Mouse (Mus musculus): ENCODE measurements around the gene 2900026A02Rik.

The 2900026A02Rik gene

GRCm38 (mm10) chr5:113212156-113212835, 8.7 kb downstream of the 2900026A02Rik start:
- in situ Hi-C loops (cut with MboI, MseI), result loop anchor here (10.0 kb wide), 1 partner anchor 1697 kb away; no protein-coding TSS in a partner anchor

DNA sequence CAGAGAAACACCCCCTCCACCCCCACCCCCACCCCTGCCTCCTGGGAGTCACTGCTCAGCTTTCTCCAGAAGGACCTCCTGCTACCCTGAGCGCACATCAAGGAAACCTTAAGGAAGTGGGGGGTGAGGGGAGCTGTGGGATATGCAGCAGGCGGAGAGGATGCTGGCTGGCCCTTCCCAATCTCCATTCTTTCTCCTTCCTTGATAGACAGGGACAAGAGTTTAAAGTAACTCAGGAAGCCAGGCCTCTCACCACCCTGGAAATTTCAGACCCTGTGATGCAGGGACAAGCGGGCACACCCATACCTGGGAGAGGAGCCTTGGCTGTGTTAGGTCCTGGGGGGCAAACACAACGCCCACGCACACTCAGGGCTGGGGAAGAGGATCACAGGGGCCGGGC, 10.7 kb downstream of the 2900026A02Rik start:
- in situ Hi-C loops (cut with MboI, MseI), result loop anchor here (10.0 kb wide), 1 partner anchor 1696 kb away; no protein-coding TSS in a partner anchor

- in situ Hi-C loops (cut with MboI, MseI), result loop anchor here (10.0 kb wide), 1 partner anchor 1695 kb away; no protein-coding TSS in a partner anchor
Measured at GRCm38 (mm10) chr5:113209898-113210297, 11.1 kb downstream of the 2900026A02Rik start.

GRCm38 (mm10) chr5:113209401-113209750, 11.7 kb downstream of the 2900026A02Rik start:
- in situ Hi-C loops (cut with MboI, MseI), result no loop called here

- in situ Hi-C loops (cut with MboI, MseI), result no loop called here
Measured at GRCm38 (mm10) chr5:113208622-113209400, 12.2 kb downstream of the 2900026A02Rik start.

- in situ Hi-C loops (cut with MboI, MseI), result no loop called here
Measured at GRCm38 (mm10) chr5:113208048-113208447, 13.0 kb downstream of the 2900026A02Rik start.

DNA sequence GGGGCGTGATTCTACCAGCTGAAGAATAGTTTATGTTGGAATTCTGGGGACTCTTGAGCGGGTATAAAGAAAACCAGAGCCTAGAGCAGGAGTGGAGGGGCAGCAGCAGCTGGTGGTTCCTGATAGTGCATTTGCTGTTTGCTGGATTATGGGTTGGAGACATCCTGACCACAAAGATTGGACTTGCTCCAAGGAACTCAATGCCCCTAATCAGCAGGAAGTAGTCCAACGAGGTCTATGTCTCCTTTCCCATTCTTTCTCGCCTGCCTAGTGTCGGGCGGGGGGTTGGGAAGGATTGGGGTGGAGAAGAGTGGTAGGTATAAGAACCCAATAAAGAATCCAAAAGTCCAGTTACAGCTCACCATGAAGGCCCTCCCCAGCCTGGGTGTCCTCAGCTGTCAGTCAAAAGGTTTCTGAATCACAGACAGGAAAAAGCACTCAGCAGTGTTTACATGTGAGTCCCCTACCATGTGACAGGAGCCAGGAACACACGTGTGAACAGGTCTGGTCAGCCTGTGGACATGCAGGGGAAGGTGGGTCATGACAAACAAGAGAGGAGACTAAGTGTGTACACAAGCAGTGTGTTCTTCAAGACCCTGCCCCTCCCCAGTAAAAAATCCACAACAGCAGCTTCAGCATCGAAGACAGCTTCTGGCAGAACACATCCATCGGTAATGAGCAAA, 14.2 kb downstream of the 2900026A02Rik start:
- in situ Hi-C loops (cut with MboI, MseI), result no loop called here

GRCm38 (mm10) chr5:113204193-113204592, 16.8 kb downstream of the 2900026A02Rik start:
- in situ Hi-C loops (cut with MboI, MseI), result no loop called here

DNA sequence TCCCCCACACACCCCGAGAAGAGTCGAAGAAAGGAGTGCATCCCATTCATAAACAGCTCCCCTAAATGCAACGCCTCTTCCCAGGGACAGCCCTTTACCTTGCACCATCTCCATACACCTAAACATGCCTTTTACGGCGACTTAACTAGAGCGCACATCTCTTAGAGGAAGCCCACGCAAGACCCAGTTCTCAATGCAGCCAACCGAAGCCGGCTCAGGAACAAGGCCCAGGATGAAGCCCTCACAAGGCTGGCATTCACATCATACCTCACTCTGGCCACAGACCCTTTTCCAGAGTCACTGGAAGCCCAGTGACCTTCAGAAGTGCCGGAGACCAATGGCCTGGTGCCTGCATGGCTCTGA, 21.3 kb downstream of the 2900026A02Rik start:
- in situ Hi-C loops (cut with MboI, MseI), result no loop called here

DNA sequence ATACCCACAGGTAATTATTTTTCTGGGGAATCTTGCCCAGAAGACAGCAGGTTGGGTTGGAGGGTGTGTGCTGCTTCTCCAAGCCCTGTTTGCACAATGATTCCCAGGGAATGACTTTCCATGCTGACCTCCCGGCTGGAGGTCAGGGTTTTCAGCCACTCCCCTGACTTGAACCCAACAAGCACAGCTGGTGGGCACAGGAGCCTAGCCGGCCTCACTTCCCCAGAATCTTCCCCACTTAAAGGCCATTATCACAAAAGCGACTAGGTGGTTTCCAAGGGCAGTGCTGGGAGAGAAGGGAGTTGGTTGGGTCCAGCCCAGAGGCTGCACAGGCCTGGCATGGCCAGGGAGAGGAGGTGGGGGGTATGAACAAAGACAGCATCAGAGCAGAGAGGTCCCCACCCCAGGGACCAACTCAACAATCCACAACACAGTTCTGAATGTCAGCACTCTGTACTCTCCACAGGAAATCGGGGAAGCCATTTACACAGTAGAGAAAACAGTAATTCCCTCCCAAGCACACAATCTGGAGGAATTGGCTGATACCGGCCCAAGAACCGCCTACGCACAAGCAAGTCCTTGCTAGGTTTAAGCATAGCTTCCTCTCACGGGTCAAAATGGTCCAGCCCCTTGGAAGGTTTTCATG, 21.8 kb downstream of the 2900026A02Rik start:
- in situ Hi-C loops (cut with MboI, MseI), result no loop called here

DNA sequence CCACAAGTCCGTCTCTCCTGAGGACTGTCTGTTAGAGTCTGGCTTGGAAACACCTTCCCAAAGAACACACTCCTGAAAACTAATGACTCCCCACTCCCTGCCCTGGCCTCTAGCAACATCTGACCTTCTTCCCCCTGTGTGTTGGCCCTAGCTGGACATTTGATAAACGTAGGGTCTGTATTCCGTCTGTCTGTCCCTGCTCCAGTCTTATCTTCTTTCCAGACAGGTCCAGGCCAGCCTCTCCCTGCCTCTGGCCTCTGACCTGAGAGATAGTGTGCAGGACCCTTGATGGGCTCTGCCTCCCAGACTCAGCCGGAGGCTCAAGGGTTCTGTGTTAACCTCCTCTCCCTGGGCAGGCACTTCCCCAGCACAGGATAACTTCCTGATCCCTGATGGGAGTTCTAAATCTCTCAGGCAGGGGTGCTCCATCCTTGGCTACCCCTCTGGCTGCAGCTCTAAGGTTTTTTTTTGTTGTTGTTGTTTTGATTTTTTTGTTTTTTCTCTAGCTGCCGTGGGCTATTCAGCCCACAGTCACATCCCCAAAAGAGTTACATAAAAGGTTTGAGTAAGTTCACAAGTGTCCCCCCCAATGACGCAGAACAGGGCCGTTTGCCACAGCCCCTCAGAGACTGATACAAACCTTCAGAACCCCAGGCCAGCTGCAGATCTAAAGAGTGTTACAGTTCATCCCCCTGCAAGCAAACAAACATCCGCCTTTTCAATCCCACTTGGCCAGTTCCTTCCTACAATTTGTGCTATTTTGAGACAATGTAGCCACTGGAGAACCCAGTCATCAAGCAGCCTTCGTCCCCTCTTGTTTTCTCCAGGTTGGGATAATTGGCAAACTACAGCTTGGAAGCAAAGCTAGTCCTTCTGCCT, 23.9 kb downstream of the 2900026A02Rik start:
- in situ Hi-C loops (cut with MboI, MseI), result no loop called here

- in situ Hi-C loops (cut with MboI, MseI), result no loop called here
Measured at GRCm38 (mm10) chr5:113195907-113196306, 25.1 kb downstream of the 2900026A02Rik start.

DNA sequence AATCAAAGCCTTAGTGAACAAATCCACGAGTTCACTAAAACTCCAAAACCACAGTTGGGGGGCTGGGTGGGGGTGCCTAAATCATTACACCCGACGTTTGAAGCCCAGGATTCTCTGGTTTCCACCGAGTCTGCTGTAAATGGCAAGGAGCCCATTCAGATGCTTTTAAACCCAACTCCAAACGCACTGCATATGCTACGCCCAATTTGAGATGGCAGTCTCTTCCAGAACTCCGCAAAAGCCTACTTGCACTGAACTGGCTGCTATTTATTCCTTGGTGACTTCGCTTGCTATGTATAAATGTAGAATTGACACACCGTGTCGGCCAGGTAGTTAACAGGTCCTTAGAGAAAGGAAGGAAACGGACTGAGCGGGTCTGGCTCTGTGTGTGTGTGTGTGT, 25.6 kb downstream of the 2900026A02Rik start:
- in situ Hi-C loops (cut with MboI, MseI), result no loop called here

- in situ Hi-C loops (cut with MboI, MseI), result no loop called here
Measured at GRCm38 (mm10) chr5:113193762-113194161, 27.3 kb downstream of the 2900026A02Rik start.

DNA sequence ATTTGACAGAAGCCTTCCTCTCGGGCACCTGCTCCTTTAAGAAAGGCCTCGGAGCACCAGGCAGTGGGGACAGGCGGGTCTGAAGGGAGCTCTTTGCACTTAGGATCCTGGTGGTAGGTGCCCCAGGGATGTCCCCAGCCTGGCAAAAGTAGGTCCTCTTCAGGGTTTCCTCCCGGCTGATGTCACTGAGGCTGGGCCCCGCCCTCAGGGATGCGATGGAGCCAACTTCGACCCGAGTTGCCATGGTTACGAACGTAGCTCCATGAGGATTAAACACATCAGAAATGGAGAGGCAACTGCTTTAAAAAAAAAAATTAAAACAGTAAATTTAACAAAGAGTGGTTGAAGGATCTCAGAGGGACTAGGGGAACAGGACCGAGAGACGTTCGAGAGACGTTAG, 29.1 kb downstream of the 2900026A02Rik start:
- in situ Hi-C loops (cut with MboI, MseI), result no loop called here

DNA sequence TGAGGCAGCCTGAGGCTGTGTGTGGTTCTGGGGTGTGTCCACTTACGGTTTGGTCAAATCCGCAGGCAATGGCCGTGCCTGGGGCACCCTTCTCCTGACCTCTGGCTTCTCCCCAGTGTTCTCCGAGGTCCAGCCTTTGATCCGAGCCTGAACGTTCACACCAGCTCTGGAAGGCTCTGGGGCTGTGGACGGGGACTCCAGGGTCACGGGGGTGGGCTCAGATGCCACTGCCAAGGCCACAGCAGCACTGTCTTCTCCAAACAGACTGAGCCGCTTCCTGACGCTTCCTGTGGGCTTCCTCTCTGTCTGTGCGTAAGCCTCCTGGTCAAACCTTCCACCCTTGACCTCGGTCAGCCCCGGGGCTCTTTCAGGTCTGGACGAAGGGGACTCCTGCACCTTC, 30.5 kb downstream of the 2900026A02Rik start:
- in situ Hi-C loops (cut with MboI, MseI), result no loop called here

DNA sequence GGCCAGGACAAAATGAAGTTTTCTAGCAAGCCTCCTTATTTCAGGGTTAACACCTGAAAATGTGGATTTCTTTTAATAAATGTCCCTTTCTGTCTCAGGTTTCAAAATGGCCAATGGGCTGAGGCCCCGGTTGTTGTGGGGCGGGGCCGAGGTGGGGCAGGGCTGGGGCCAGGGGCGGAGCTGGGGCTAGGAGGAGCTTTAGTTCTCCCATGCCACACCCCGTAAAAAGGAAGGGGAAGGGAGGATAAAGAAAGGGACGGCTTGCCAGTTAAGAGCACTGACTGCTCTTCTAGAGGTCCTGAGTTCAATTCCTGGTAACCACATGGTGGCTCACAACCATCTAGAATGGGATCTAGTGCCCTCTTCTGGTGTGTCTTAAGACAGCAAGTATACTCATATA, 39.6 kb downstream of the 2900026A02Rik start:
- in situ Hi-C loops (cut with MboI, MseI), result loop anchor here (5.0 kb wide), 1 partner anchor 41 kb away; the partner anchor contains the start of gene 2900026A02Rik

DNA sequence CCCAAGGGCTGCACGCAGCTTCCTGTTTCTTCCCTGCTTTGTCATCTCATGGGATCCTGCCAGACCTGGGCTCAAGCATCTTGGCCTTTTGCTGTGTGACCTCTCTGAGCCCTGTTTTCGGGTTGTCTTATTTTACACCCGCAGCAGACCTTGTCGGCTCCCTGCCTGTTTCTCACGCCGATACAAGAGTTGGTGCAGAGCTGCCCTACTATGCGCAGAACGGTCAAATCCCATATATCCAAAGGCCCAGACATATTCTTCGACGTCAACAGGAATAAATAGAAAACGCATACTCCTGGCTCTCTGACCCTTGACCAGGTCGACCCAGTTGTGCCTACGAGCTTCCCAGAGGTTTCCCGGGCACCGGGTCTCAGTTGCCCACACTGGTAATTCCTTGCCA, 40.3 kb downstream of the 2900026A02Rik start:
- in situ Hi-C loops (cut with MboI, MseI), result loop anchor here (5.0 kb wide), 1 partner anchor 42 kb away; the partner anchor contains the start of gene 2900026A02Rik

- in situ Hi-C loops (cut with MboI, MseI), result loop anchor here (5.0 kb wide), 1 partner anchor 42 kb away; the partner anchor contains the start of gene 2900026A02Rik
Measured at GRCm38 (mm10) chr5:113179843-113180682, 41.0 kb downstream of the 2900026A02Rik start.

- in situ Hi-C loops (cut with MboI, MseI), result no loop called here
Measured at GRCm38 (mm10) chr5:113179451-113179842, 41.6 kb downstream of the 2900026A02Rik start.
